Mouse (Mus musculus): ENCODE measurements around the gene Npas2. TPM values are rescaled to one million over a fixed set of nuclear protein-coding genes. Genes with fewer than 3 reads are reported as not detected.

The Npas2 gene
- polyA plus RNA-seq, 1 experiment from 2014 or later, result not detected

- no peak for ATAC-seq (ENCODE audit: low FRiP score, low read depth)
- 78% methylated on average over 3 of the region's 3 CpGs for WGBS
- Histone ChIP-seq H3K4me3 (no peak overlapping the region), H3K9ac (replicated peaks) (no peak overlapping the region), H3K9me3 (no peaks in the 10 kb centered on the region), H3K27me3 (no peaks in the 10 kb centered on the region), H3K36me3 (no peaks in the 10 kb centered on the region), H3K4me1 (no peaks in the 10 kb centered on the region), H3K4me2 (replicated peaks) (no peak overlapping the region), H3K27ac (replicated peaks) (no peak overlapping the region)
Measured at GRCm38 (mm10) chr1:39230021-39230420, 36.5 kb downstream of the Npas2 start.

- Histone ChIP-seq H3K27me3 (no peaks in the 10 kb centered on the region), H3K4me2 (replicated peaks) (no peak overlapping the region), H3K4me3 (no peak overlapping the region), H3K27ac (replicated peaks) (no peak overlapping the region), H3K4me1 (no peaks in the 10 kb centered on the region), H3K36me3 (no peaks in the 10 kb centered on the region), H3K9ac (replicated peaks) (no peak overlapping the region), H3K9me3 (no peaks in the 10 kb centered on the region)
- 87% methylated on average over 11 of the region's 11 CpGs for WGBS
- no peak for ATAC-seq (ENCODE audit: low FRiP score, low read depth)
Measured at GRCm38 (mm10) chr1:39234815-39235449, 41.4 kb downstream of the Npas2 start.

GRCm38 (mm10) chr1:39237503-39238255 is 44.1 kb downstream of the Npas2 start:
- Histone ChIP-seq H3K4me2 (replicated peaks) (no peak overlapping the region), H3K27ac (replicated peaks) (no peak overlapping the region), H3K27me3 (no peaks in the 10 kb centered on the region), H3K9me3 (no peaks in the 10 kb centered on the region), H3K36me3 (no peaks in the 10 kb centered on the region), H3K9ac (replicated peaks) (no peak overlapping the region), H3K4me3 (no peak overlapping the region), H3K4me1 (no peaks in the 10 kb centered on the region)
- WGBS, result 73% methylated on average over 9 of the region's 9 CpGs
- no peak for ATAC-seq (ENCODE audit: low FRiP score, low read depth)

GRCm38 (mm10) chr1:39240860-39241584 is 47.5 kb downstream of the Npas2 start:
- Histone ChIP-seq H3K4me3 (no peak overlapping the region), H3K4me2 (replicated peaks) (no peak overlapping the region), H3K9ac (replicated peaks) (no peak overlapping the region), H3K9me3 (no peaks in the 10 kb centered on the region), H3K4me1 (no peaks in the 10 kb centered on the region), H3K27ac (replicated peaks) (no peak overlapping the region), H3K27me3 (no peaks in the 10 kb centered on the region), H3K36me3 (no peaks in the 10 kb centered on the region)
- WGBS, result 95% methylated on average over 6 of the region's 6 CpGs
- no peak for ATAC-seq (ENCODE audit: low FRiP score, low read depth)

- no peak overlapping the region for H3K4me2 ChIP-seq (replicated peaks)
- H3K36me3 ChIP-seq, result no peaks in the 10 kb centered on the region
- no peak overlapping the region for H3K9ac ChIP-seq (replicated peaks)
- no peaks in the 10 kb centered on the region for H3K4me1 ChIP-seq
- no peaks in the 10 kb centered on the region for H3K9me3 ChIP-seq
- H3K27me3 ChIP-seq, result no peaks in the 10 kb centered on the region
- WGBS, result 17% methylated on average over 1 of the region's 1 CpGs
- no peak for ATAC-seq (ENCODE audit: low FRiP score, low read depth)
- no peak overlapping the region for H3K4me3 ChIP-seq
- no peak overlapping the region for H3K27ac ChIP-seq (replicated peaks)
Measured at GRCm38 (mm10) chr1:39244726-39245125, 51.2 kb downstream of the Npas2 start.

- no peaks in the 10 kb centered on the region for H3K9me3 ChIP-seq
- H3K9ac ChIP-seq (replicated peaks), result no peak overlapping the region
- H3K4me1 ChIP-seq, result peaks cover 6% of the 10 kb centered on the region
- no peaks in the 10 kb centered on the region for H3K36me3 ChIP-seq
- H3K27ac ChIP-seq (replicated peaks), result no peak overlapping the region
- WGBS, result 39% methylated on average over 7 of the region's 7 CpGs
- no peak overlapping the region for H3K4me3 ChIP-seq
- ATAC-seq (ENCODE audit: low FRiP score, low read depth), result no peak
- no peaks in the 10 kb centered on the region for H3K27me3 ChIP-seq
- no peak overlapping the region for H3K4me2 ChIP-seq (replicated peaks)
Measured at GRCm38 (mm10) chr1:39251679-39252078, 58.1 kb downstream of the Npas2 start.

GRCm38 (mm10) chr1:39253771-39254170 is 60.2 kb downstream of the Npas2 start:
- no peaks in the 10 kb centered on the region for H3K9me3 ChIP-seq
- no peak overlapping the region for H3K4me2 ChIP-seq (replicated peaks)
- H3K9ac ChIP-seq (replicated peaks), result no peak overlapping the region
- WGBS, result 80% methylated on average over 4 of the region's 4 CpGs
- H3K4me1 ChIP-seq, result peaks cover 6% of the 10 kb centered on the region
- H3K27me3 ChIP-seq, result no peaks in the 10 kb centered on the region
- H3K4me3 ChIP-seq, result no peak overlapping the region
- no peak for ATAC-seq (ENCODE audit: low FRiP score, low read depth)
- H3K27ac ChIP-seq (replicated peaks), result no peak overlapping the region
- no peaks in the 10 kb centered on the region for H3K36me3 ChIP-seq

- H3K4me3 ChIP-seq, result no peak overlapping the region
- no peak overlapping the region for H3K27ac ChIP-seq (replicated peaks)
- no peak for ATAC-seq (ENCODE audit: low FRiP score, low read depth)
- H3K4me2 ChIP-seq (replicated peaks), result no peak overlapping the region
- WGBS, result 91% methylated on average over 9 of the region's 9 CpGs
- no peaks in the 10 kb centered on the region for H3K36me3 ChIP-seq
- no peak overlapping the region for H3K9ac ChIP-seq (replicated peaks)
- H3K4me1 ChIP-seq, result peaks cover 6% of the 10 kb centered on the region
- no peaks in the 10 kb centered on the region for H3K27me3 ChIP-seq
- no peaks in the 10 kb centered on the region for H3K9me3 ChIP-seq
Measured at GRCm38 (mm10) chr1:39256051-39256450, 62.5 kb downstream of the Npas2 start.

GRCm38 (mm10) chr1:39256513-39257330 is 63.2 kb downstream of the Npas2 start:
- H3K9ac ChIP-seq (replicated peaks), result no peak overlapping the region
- no peaks in the 10 kb centered on the region for H3K27me3 ChIP-seq
- H3K36me3 ChIP-seq, result no peaks in the 10 kb centered on the region
- 85% methylated on average over 8 of the region's 8 CpGs for WGBS
- H3K4me3 ChIP-seq, result no peak overlapping the region
- no peak overlapping the region for H3K4me2 ChIP-seq (replicated peaks)
- ATAC-seq (ENCODE audit: low FRiP score, low read depth), result no peak
- peaks cover 4% of the 10 kb centered on the region for H3K4me1 ChIP-seq
- no peaks in the 10 kb centered on the region for H3K9me3 ChIP-seq
- H3K27ac ChIP-seq (replicated peaks), result no peak overlapping the region

- no peak for ATAC-seq (ENCODE audit: low FRiP score, low read depth)
- Histone ChIP-seq H3K9ac (replicated peaks) (no peak overlapping the region), H3K4me2 (replicated peaks) (no peak overlapping the region), H3K27ac (replicated peaks) (no peak overlapping the region), H3K9me3 (no peaks in the 10 kb centered on the region), H3K27me3 (no peaks in the 10 kb centered on the region), H3K36me3 (no peaks in the 10 kb centered on the region), H3K4me1 (no peaks in the 10 kb centered on the region), H3K4me3 (no peak overlapping the region)
- 81% methylated on average over 3 of the region's 3 CpGs for WGBS
Measured at GRCm38 (mm10) chr1:39257331-39257594, 63.7 kb downstream of the Npas2 start.

- H3K4me3 ChIP-seq, result no peak overlapping the region
- 67% methylated on average over 3 of the region's 3 CpGs for WGBS
- H3K27me3 ChIP-seq, result no peaks in the 10 kb centered on the region
- no peak overlapping the region for H3K4me2 ChIP-seq (replicated peaks)
- ATAC-seq (ENCODE audit: low FRiP score, low read depth), result no peak
- H3K9ac ChIP-seq (replicated peaks), result no peak overlapping the region
- no peaks in the 10 kb centered on the region for H3K36me3 ChIP-seq
- H3K4me1 ChIP-seq, result no peaks in the 10 kb centered on the region
- no peaks in the 10 kb centered on the region for H3K9me3 ChIP-seq
- H3K27ac ChIP-seq (replicated peaks), result no peak overlapping the region
Measured at GRCm38 (mm10) chr1:39259668-39260067, 66.1 kb downstream of the Npas2 start.
